Mouse (Mus musculus): ENCODE results near the gene Tbl3. TPM values are rescaled to one million over a fixed set of nuclear protein-coding genes. Genes with fewer than 3 reads are reported as not detected.

The Tbl3 gene
- polyA plus RNA-seq, 1 experiment from 2014 or later: 85.5 TPM

DNA sequence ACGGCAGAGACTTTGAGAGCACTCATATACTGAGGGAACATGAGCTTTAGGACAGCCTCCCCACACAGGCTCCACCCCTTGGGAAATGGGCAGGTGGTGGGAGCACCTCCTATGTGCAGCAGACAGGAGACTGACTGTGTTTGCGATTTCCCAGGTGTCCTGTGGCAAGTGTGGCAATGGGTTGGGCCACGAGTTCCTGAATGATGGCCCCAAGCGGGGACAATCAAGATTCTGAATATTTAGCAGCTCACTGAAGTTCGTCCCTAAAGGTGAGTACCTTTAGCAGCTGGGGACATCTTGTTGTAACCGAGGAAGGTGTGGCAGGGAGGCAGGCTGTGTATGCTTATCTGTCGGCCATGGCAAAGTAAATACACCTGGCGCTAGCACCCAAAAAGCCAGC is 32.5 kb upstream of the Tbl3 start:
- H3K36me3 ChIP-seq (ENCODE audit: control insufficient read depth, insufficient read depth): no peaks in the 10 kb centered on the region
- no peak for ATAC-seq
- no peaks in the 10 kb centered on the region for H3K27me3 ChIP-seq (replicated peaks; ENCODE audit: control insufficient read depth, insufficient read depth, low read length)
- no peak overlapping the region for H3K9ac ChIP-seq (replicated peaks; ENCODE audit: low read depth, low read length)
- H3K27ac ChIP-seq (ENCODE audit: low read length): no peak overlapping the region
- H3K9me3 ChIP-seq (ENCODE audit: control insufficient read depth, low read length): no peaks in the 10 kb centered on the region
- H3K4me3 ChIP-seq (replicated peaks; ENCODE audit: low read length): no peak overlapping the region
- WGBS: 83% methylated on average over 8 of the region's 8 CpGs
- no peak overlapping the region for H3K4me2 ChIP-seq (ENCODE audit: low read length)
- peaks cover 10% of the 10 kb centered on the region for H3K4me1 ChIP-seq (replicated peaks; ENCODE audit: control insufficient read depth, insufficient read depth, low read length)

DNA sequence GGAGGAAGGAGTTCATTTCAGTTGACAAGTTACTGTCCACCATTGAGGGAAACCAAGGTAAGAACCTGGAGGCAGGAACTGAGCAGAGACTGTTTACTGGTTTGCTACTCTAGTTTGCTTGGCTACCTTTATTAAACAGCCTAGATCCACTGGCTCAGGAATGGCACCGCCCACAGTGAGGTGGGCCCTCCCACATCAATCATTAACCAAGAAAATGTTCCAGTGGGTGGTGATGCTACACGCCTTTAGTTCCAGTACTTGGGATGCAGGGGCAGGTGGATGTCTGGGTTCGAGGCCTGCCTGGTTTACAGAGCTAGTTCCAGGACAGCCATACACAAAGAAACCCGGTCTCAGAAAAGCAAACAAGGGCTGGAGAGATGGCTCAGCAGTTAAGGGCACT is 30.8 kb upstream of the Tbl3 start:
- Histone ChIP-seq H3K9me3 (ENCODE audit: control insufficient read depth, low read length) (no peaks in the 10 kb centered on the region), H3K36me3 (ENCODE audit: control insufficient read depth, insufficient read depth) (no peaks in the 10 kb centered on the region), H3K27me3 (replicated peaks; ENCODE audit: control insufficient read depth, insufficient read depth, low read length) (no peaks in the 10 kb centered on the region), H3K4me1 (replicated peaks; ENCODE audit: control insufficient read depth, insufficient read depth, low read length) (peaks cover 10% of the 10 kb centered on the region), H3K4me2 (ENCODE audit: low read length) (no peak overlapping the region), H3K4me3 (replicated peaks; ENCODE audit: low read length) (no peak overlapping the region), H3K27ac (ENCODE audit: low read length) (no peak overlapping the region), H3K9ac (replicated peaks; ENCODE audit: low read depth, low read length) (no peak overlapping the region)
- no peak for ATAC-seq
- 82% methylated on average over 4 of the region's 4 CpGs for WGBS

DNA sequence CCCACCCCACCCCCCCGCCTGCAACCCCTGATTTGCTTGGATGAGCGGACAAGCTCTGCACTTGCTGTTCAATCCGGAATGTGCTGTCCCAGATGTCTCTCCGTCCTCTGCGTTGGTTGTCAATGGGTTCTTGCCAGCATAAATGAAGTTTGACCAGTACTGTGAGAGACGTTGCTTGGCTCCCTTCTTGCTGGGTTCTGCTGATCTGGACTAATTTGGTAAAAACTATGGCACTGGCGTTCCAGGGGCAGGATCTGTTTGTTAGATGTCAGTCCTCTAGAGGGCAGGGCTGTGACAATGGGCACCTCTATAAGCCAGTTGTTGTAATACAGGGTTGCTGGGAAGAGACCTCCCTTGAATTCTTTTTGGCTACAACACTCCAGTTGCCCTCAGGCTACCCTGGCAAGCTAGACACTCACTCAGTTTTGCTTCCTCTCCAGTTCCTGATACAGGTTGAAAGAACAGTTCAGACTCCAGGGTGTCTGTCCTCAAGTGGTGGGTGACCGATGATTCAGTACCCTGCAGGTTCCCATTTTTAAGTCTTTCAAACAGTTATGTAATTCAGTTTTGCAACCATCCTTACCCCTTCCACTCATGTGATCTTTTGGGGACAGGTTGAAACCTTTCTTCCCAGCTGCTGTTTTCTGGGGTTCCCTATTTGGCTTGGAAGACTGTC is 29.8 kb upstream of the Tbl3 start:
- Histone ChIP-seq H3K27me3 (replicated peaks; ENCODE audit: control insufficient read depth, insufficient read depth, low read length) (no peaks in the 10 kb centered on the region), H3K9ac (replicated peaks; ENCODE audit: low read depth, low read length) (peak overlapping the region; percentile 65), H3K4me1 (replicated peaks; ENCODE audit: control insufficient read depth, insufficient read depth, low read length) (peaks cover 10% of the 10 kb centered on the region), H3K4me3 (replicated peaks; ENCODE audit: low read length) (peak overlapping the region; percentile 66), H3K27ac (ENCODE audit: low read length) (no peak overlapping the region), H3K9me3 (ENCODE audit: control insufficient read depth, low read length) (no peaks in the 10 kb centered on the region), H3K36me3 (ENCODE audit: control insufficient read depth, insufficient read depth) (no peaks in the 10 kb centered on the region), H3K4me2 (ENCODE audit: low read length) (peak overlapping the region; percentile 91)
- 23% methylated on average over 8 of the region's 8 CpGs for WGBS
- ATAC-seq: no peak

DNA sequence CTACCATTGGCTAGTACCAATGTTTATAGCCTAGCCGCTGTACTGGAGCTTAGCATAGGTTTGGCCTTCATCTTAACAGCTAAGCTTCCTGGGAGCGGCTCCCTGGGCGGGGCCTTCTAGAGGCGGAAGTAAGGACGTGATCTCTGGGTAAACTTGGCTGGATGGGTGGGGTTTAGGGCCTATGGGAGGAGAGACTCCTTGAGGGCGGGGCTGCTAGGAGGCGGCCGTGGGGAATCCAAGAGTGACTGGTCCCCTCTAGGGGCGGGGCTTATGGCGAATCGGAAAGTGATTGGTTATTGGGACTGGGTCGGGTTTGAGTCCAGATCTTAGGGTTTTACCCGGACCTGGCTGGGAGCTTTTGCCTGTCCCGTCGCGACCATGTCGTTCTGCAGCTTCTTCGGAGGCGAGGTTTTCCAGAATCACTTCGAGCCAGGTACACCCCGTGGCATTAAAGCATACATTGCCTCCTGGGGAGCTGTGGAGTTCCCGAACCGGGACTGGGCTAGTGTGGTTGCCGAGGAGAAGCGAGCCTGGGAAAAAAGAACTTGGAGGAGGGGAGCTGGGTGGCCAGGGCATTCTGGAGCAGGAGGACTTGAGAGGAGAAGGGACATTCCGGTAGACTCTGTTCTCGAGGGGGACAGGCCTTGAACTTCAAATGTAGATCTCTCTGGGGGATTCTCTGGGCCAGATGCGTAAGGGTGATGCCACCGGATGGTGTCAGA is 29.0 kb upstream of the Tbl3 start, which contains the start of gene Msrb1:
Gene Msrb1, plus strand, starts transcription at position 313 of the 722 bp plus-strand sequence.
- Histone ChIP-seq H3K27ac (ENCODE audit: low read length) (peak within 1 kb of the TSS; percentile 31; the same call in 1 of the 2 replicates), H3K9ac (replicated peaks; ENCODE audit: low read depth, low read length) (peak within 1 kb of the TSS; percentile 65)

DNA sequence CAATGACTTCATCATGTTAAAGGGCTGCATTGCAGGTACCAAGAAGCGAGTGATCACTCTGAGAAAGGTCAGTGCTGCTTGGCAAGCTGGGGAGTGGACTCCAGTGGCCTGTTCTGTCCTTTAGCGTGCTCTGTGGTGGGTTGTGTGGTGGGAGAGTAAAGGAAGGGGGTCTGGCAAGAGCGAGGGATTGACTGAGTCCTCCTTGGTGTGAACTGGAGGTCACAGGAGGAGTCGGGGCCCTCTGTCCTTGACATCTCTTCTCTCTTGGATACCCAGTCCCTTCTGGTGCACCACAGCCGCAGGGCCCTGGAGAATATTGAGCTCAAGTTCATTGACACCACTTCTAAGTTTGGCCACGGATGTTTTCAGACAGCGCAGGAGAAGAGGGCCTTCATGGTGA is 28.0 kb upstream of the Tbl3 start:
- H3K4me2 ChIP-seq (ENCODE audit: low read length): no peak overlapping the region

More for the DNA sequence above, 29.0 kb upstream of the Tbl3 start, which contains the start of gene Msrb1:
- Histone ChIP-seq H3K4me1 (replicated peaks; ENCODE audit: control insufficient read depth, insufficient read depth, low read length) (peaks cover 10% of the 10 kb centered on the region), H3K4me3 (replicated peaks; ENCODE audit: low read length) (peak within 1 kb of the TSS; percentile 66), H3K27me3 (replicated peaks; ENCODE audit: control insufficient read depth, insufficient read depth, low read length) (no peaks in the 10 kb centered on the region), H3K4me2 (ENCODE audit: low read length) (peak within 1 kb of the TSS; percentile 91), H3K9me3 (ENCODE audit: control insufficient read depth, low read length) (no peaks in the 10 kb centered on the region), H3K36me3 (ENCODE audit: control insufficient read depth, insufficient read depth) (no peaks in the 10 kb centered on the region)
- peak; percentile 98 for ATAC-seq
- 3% methylated on average over 29 of the region's 29 CpGs for WGBS

DNA sequence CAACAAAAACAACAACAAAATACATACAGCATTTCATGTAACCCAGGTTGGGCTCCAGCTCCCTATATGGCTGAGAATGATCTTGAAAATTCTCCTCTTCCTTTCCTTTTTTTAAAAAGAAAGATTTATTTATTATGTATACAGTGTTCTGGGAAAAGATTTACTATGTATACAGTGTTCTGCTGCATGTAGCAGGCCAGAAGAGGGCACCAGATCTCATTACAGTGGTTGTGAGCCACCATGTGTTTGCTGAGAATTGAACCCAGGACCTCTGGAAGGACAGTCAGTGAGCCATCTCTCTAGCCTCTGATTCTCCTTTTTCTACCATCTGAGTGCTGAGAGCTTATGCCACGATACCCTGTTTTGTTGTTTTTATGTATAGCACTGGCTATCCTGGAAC is 27.1 kb upstream of the Tbl3 start:
- 88% methylated on average over 1 of the region's 1 CpGs for WGBS
- no peaks in the 10 kb centered on the region for H3K9me3 ChIP-seq (ENCODE audit: control insufficient read depth, low read length)
- H3K27ac ChIP-seq (ENCODE audit: low read length): no peak overlapping the region
- peaks cover 10% of the 10 kb centered on the region for H3K4me1 ChIP-seq (replicated peaks; ENCODE audit: control insufficient read depth, insufficient read depth, low read length)
- H3K9ac ChIP-seq (replicated peaks; ENCODE audit: low read depth, low read length): no peak overlapping the region
- no peak overlapping the region for H3K4me2 ChIP-seq (ENCODE audit: low read length)
- no peaks in the 10 kb centered on the region for H3K27me3 ChIP-seq (replicated peaks; ENCODE audit: control insufficient read depth, insufficient read depth, low read length)
- no peaks in the 10 kb centered on the region for H3K36me3 ChIP-seq (ENCODE audit: control insufficient read depth, insufficient read depth)
- no peak overlapping the region for H3K4me3 ChIP-seq (replicated peaks; ENCODE audit: low read length)
- ATAC-seq: no peak

More for the DNA sequence above, 28.0 kb upstream of the Tbl3 start:
- ATAC-seq: no peak
- H3K9ac ChIP-seq (replicated peaks; ENCODE audit: low read depth, low read length): no peak overlapping the region
- no peaks in the 10 kb centered on the region for H3K36me3 ChIP-seq (ENCODE audit: control insufficient read depth, insufficient read depth)
- no peaks in the 10 kb centered on the region for H3K27me3 ChIP-seq (replicated peaks; ENCODE audit: control insufficient read depth, insufficient read depth, low read length)
- no peaks in the 10 kb centered on the region for H3K9me3 ChIP-seq (ENCODE audit: control insufficient read depth, low read length)
- H3K4me3 ChIP-seq (replicated peaks; ENCODE audit: low read length): no peak overlapping the region
- H3K27ac ChIP-seq (ENCODE audit: low read length): no peak overlapping the region
- peaks cover 10% of the 10 kb centered on the region for H3K4me1 ChIP-seq (replicated peaks; ENCODE audit: control insufficient read depth, insufficient read depth, low read length)
- WGBS: 91% methylated on average over 7 of the region's 7 CpGs

DNA sequence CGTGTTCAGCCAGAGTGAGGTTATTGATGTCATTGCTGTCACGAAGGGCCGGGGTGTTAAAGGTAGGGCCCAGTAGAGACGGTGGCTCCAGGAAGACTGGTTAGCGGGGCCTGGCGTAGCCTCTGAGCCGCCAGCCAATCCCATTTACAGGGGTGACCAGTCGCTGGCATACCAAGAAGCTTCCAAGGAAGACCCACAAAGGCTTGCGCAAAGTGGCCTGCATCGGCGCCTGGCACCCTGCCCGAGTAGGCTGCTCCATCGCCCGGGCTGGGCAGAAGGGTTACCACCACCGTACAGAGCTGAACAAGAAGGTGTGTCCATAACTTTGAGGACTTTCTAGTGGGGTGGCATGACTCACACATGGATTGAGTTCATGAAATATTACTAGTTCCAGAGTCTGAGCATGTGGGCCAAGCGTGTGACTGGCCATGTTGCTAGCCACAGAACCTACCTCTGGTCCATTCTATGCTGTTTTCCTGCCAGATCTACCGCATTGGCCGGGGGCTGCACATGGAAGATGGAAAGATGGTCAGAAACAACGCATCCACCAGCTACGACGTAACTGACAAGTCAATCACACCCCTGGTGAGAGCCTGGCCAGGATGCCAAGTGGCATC is 26.1 kb upstream of the Tbl3 start:
- H3K9ac ChIP-seq (replicated peaks; ENCODE audit: low read depth, low read length): 0 out of 2 replicates have a peak overlapping the region, but pooled peaks have one; percentile 24
- H3K4me2 ChIP-seq (ENCODE audit: low read length): no peak overlapping the region
- peaks cover 10% of the 10 kb centered on the region for H3K4me1 ChIP-seq (replicated peaks; ENCODE audit: control insufficient read depth, insufficient read depth, low read length)
- no peak overlapping the region for H3K4me3 ChIP-seq (replicated peaks; ENCODE audit: low read length)
- no peaks in the 10 kb centered on the region for H3K9me3 ChIP-seq (ENCODE audit: control insufficient read depth, low read length)
- no peaks in the 10 kb centered on the region for H3K27me3 ChIP-seq (replicated peaks; ENCODE audit: control insufficient read depth, insufficient read depth, low read length)
- WGBS: 90% methylated on average over 21 of the region's 21 CpGs
- no peak for ATAC-seq
- H3K36me3 ChIP-seq (ENCODE audit: control insufficient read depth, insufficient read depth): no peaks in the 10 kb centered on the region
- no peak overlapping the region for H3K27ac ChIP-seq (ENCODE audit: low read length)

DNA sequence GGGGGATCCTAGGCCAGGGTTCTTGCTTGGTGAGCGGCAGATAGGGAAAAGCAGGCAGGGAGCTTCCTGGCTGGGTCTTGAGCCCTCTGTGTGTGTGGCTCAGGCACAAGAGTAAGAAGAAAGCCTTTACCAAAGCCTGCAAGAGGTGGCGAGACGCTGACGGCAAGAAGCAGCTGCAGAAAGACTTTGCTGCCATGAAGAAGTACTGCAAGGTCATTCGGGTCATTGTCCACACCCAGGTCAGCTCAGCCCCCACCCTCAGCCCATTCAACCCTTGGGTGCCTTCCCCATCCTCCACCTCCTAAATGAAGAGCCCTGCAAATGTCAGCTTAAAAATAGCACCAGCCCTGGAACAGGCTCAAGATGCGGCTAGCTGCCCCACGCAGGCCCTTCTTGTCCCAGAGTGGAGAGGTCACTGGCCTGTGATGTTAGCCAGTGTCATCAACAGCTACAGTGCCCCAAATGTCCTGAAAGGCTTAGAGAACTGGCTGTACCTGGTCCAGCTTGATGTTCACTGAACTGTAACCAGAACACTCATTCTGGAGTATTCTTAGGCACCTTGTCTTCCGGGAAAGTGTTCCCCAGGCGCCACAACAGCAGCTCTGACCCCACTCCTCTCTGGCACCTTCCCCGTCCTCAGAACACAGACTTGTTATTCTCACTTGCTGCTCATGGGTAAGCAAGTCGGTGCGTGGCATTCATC is 24.9 kb upstream of the Tbl3 start:
- H3K27me3 ChIP-seq (replicated peaks; ENCODE audit: control insufficient read depth, insufficient read depth, low read length): no peaks in the 10 kb centered on the region
- no peak overlapping the region for H3K4me2 ChIP-seq (ENCODE audit: low read length)
- H3K9me3 ChIP-seq (ENCODE audit: control insufficient read depth, low read length): no peaks in the 10 kb centered on the region
- H3K36me3 ChIP-seq (ENCODE audit: control insufficient read depth, insufficient read depth): no peaks in the 10 kb centered on the region
- 85% methylated on average over 12 of the region's 12 CpGs for WGBS
- H3K27ac ChIP-seq (ENCODE audit: low read length): no peak overlapping the region
- ATAC-seq: no peak
- no peak overlapping the region for H3K4me3 ChIP-seq (replicated peaks; ENCODE audit: low read length)
- H3K9ac ChIP-seq (replicated peaks; ENCODE audit: low read depth, low read length): no peak overlapping the region
- peaks cover 10% of the 10 kb centered on the region for H3K4me1 ChIP-seq (replicated peaks; ENCODE audit: control insufficient read depth, insufficient read depth, low read length)

DNA sequence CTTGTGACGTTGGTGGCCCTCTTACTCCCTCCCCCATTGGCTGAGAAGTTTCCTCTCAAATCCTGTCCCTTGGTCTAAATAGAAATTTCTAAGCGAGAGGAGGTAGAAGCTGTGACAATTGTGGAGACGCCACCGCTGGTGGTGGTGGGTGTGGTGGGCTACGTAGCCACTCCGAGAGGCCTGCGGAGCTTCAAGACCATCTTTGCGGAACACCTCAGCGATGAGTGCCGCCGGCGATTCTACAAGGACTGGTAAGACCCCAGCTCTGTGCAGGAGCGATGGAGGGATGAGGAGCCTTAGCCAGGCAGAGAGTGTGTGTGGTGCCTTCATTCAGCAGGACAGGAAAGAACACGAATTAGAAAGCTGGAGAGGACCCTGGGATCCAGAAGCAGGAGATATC is 23.3 kb upstream of the Tbl3 start:
- Histone ChIP-seq H3K4me1 (replicated peaks; ENCODE audit: control insufficient read depth, insufficient read depth, low read length) (no peaks in the 10 kb centered on the region), H3K9me3 (ENCODE audit: control insufficient read depth, low read length) (no peaks in the 10 kb centered on the region), H3K4me2 (ENCODE audit: low read length) (no peak overlapping the region), H3K4me3 (replicated peaks; ENCODE audit: low read length) (no peak overlapping the region), H3K36me3 (ENCODE audit: control insufficient read depth, insufficient read depth) (no peaks in the 10 kb centered on the region), H3K9ac (replicated peaks; ENCODE audit: low read depth, low read length) (no peak overlapping the region), H3K27me3 (replicated peaks; ENCODE audit: control insufficient read depth, insufficient read depth, low read length) (0 out of 2 replicates have a peak, but pooled peaks cover 2% of the 10 kb centered on the region), H3K27ac (ENCODE audit: low read length) (no peak overlapping the region)
- ATAC-seq: no peak
- 84% methylated on average over 14 of the region's 14 CpGs for WGBS

All from forebrain, embryonic 16.5 days (tissue).